Mouse (Mus musculus): Measurements from ENCODE around the gene Gm10961. TPM values are rescaled to one million over a fixed set of nuclear protein-coding genes. Genes with fewer than 3 reads are reported as not detected.
"Not testable (repeated sequence)": the region's sequence is repeated elsewhere in the genome, so short reads cannot be mapped to it uniquely, and the experiment has no call there.

Gene Gm10961
- polyA plus RNA-seq, 1 experiment from 2014 or later, result not detected

DNA sequence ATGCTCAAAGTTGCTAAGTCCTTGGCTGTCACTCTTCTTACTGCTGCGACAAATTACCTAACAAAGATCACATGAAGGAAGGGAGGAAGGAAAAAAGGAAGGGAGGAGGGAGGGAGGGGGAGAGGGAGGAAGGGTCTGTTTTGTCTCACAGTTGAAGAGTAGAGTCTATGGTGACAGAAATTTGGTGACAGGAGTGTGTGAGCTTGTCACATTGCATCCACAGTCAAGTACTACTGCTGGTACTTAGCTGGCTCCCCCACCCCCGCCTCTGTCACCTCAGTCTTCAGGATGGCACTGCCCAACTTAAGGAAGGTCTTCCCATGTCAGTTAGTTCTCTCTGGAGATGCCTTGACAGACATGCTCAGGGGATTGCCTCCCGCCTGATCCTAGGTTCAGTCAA lies 5.1 kb downstream of the Gm10961 start:
- Histone ChIP-seq H3K9me3 (no peaks in the 10 kb centered on the region), H3K36me3 (no peaks in the 10 kb centered on the region), H3K4me2 (no peak overlapping the region), H3K4me3 (no peak overlapping the region), H3K27ac (replicated peaks) (no peak overlapping the region), H3K27me3 (replicated peaks) (no peaks in the 10 kb centered on the region), H3K4me1 (0 out of 2 replicates have a peak, but pooled peaks cover 3% of the 10 kb centered on the region), H3K9ac (no peak overlapping the region)
- WGBS, result 47% methylated on average over 3 of the region's 3 CpGs
- ATAC-seq (ENCODE audit: extremely low read depth, insufficient number of reproducible peaks, low FRiP score, low TSS enrichment), result no peak

DNA sequence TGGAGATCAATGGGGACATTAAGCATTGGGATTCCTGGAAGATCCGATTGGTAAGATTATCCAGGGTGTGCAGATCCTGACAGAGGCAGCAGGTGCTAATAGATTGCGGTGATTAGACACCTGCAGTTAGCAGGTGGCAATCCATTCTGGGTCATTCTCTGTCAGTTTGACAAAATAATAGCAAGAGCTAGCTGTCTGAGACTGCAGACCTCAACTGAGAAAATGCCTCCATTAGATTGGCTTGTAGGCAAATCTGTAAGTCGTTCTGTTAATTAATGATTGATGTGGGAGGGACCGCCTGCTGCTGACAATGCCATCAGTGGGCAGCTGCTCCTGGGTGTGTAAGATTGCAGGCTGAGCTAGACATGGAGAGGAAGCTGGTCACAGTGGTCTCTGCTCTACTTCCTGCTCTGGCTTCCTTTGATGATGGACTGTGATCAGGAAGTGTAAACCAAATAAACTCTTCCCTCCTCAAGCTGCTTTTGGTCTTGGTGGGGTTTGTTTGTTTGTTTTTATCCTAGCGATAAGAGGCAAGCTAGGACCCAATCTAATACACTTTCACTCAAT lies 6.6 kb downstream of the Gm10961 start:
- ATAC-seq (ENCODE audit: extremely low read depth, insufficient number of reproducible peaks, low FRiP score, low TSS enrichment), result no peak
- WGBS, result 59% methylated on average over 5 of the region's 5 CpGs
- H3K4me2 ChIP-seq, result no peak overlapping the region
- H3K4me3 ChIP-seq, result no peak overlapping the region
- H3K9ac ChIP-seq, result no peak overlapping the region
- H3K4me1 ChIP-seq, result no peaks in the 10 kb centered on the region
- no peak overlapping the region for H3K27ac ChIP-seq (replicated peaks)
- no peaks in the 10 kb centered on the region for H3K27me3 ChIP-seq (replicated peaks)
- H3K9me3 ChIP-seq, result no peaks in the 10 kb centered on the region
- no peaks in the 10 kb centered on the region for H3K36me3 ChIP-seq

DNA sequence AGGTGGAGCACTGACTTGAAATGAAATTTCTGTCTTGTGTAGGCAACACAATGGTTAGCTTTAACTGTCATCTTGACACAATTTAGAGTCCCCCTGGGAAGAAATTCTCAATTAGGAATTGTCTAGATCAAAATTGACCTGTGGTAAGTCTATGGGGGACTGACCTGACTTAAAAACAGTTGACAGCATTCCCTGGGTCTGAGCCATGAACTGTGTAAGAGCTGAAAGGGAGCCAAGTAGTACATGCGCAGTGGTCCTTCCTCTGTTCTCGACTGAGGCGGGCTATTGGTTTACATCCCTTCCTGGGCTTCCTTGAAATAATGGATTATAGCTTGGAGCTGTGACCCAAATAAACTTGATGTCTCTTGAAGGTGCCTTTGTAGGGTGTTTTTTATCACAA lies 15.8 kb downstream of the Gm10961 start:
- Histone ChIP-seq H3K36me3 (no peaks in the 10 kb centered on the region), H3K4me3 (no peak overlapping the region), H3K4me1 (no peaks in the 10 kb centered on the region), H3K4me2 (no peak overlapping the region), H3K9ac (no peak overlapping the region), H3K27me3 (replicated peaks) (no peaks in the 10 kb centered on the region), H3K27ac (replicated peaks) (no peak overlapping the region), H3K9me3 (no peaks in the 10 kb centered on the region)
- WGBS, result 81% methylated on average over 3 of the region's 3 CpGs
- no peak for ATAC-seq (ENCODE audit: extremely low read depth, insufficient number of reproducible peaks, low FRiP score, low TSS enrichment)

DNA sequence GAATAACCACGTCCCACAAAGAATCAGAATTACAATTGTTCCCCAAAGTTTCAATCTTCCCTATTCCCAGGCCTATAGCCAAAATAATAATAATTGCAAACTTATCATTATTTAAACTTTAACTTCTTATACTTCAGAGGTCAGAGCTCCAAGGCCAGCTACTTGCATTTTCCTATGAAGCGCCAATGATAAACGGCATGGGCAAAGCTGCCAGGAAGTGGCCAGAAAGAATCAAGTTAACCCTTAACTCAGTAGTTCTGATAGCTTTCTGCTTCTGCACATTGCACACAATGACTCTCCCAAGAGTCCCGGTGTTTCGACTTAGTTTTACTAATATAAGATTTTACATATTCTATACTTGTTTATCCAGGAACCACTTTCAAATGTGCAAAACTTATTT lies 19.2 kb downstream of the Gm10961 start:
- H3K9me3 ChIP-seq; H3K4me3 ChIP-seq; H3K4me2 ChIP-seq; H3K27ac ChIP-seq (replicated peaks); H3K36me3 ChIP-seq; H3K9ac ChIP-seq; ATAC-seq (ENCODE audit: extremely low read depth, insufficient number of reproducible peaks, low FRiP score, low TSS enrichment); H3K27me3 ChIP-seq (replicated peaks); H3K4me1 ChIP-seq: not testable (repeated sequence)
- 62% methylated on average over 5 of the region's 5 CpGs for WGBS

DNA sequence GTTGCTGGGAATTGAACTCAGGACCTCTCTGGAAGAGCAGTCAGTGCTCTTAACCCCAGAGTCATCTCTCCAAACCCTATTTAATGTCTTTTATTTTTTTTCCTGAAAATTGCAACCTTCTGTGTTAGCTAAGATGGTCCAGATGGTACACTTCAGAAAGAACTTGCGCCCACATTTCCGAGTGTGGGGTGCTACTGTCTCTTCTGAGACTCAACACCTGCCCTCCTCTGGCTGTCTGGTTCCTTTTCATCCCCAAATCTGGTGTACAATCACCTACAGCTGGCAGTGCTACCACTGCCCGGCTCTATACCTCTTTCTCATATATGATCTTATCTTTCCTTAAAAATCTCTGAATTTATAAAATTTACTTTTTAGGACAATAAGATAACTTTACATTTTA lies 21.8 kb downstream of the Gm10961 start:
- Histone ChIP-seq H3K9ac (no peak overlapping the region), H3K27me3 (replicated peaks) (no peaks in the 10 kb centered on the region), H3K27ac (replicated peaks) (no peak overlapping the region), H3K4me2 (no peak overlapping the region), H3K4me3 (no peak overlapping the region), H3K36me3 (peaks cover 4% of the 10 kb centered on the region; the same call in 1 of the 2 replicates), H3K4me1 (peaks cover 2% of the 10 kb centered on the region; the same call in 1 of the 2 replicates), H3K9me3 (no peaks in the 10 kb centered on the region)
- WGBS, result 91% methylated on average over 3 of the region's 3 CpGs
- ATAC-seq (ENCODE audit: extremely low read depth, insufficient number of reproducible peaks, low FRiP score, low TSS enrichment), result no peak

DNA sequence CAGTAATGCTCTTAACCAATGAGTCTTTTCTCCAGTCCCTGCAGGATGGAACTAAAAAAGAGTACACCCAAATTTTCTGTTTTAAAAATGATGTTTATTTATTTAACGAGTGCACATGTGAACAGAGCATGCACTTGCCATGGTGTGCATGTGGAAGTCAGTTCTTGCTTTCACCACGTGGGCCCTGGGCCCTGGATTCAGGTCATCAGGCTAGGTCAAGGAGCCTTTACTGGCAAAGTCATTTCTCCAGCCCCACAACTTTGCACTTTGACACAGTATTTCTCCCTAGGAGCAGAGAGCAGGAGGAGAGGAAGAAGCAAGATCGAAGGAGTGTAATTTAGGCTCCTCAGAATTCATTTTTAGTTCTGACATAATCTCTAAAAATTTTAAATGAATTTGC lies 23.7 kb downstream of the Gm10961 start:
- 80% methylated on average over 3 of the region's 3 CpGs for WGBS
- Histone ChIP-seq H3K36me3 (peaks cover 20% of the 10 kb centered on the region), H3K4me2 (no peak overlapping the region), H3K27ac (replicated peaks) (no peak overlapping the region), H3K9me3 (no peaks in the 10 kb centered on the region), H3K4me1 (peaks cover 2% of the 10 kb centered on the region; the same call in 1 of the 2 replicates), H3K9ac (no peak overlapping the region), H3K27me3 (replicated peaks) (no peaks in the 10 kb centered on the region), H3K4me3 (no peak overlapping the region)
- ATAC-seq (ENCODE audit: extremely low read depth, insufficient number of reproducible peaks, low FRiP score, low TSS enrichment), result no peak

DNA sequence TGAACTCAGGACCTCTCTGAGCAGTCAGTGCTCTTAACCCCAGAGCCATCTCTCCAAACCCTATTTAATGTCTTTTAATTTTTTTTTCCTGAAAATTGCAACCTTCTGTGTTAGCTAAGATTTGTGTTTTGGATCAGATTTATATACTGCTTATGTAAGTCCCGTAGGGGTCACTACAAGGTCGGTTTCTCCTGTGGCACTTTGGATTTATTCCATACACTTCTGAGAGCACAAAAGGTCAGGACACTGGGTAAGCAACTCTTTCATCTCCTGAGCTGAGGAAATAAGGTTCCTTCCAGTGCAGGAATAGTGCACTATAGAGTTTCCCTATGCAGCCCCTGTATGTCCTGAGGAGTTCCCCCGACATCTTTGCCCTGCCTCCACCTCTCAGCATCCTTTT lies 24.4 kb downstream of the Gm10961 start:
- Histone ChIP-seq H3K4me3 (no peak overlapping the region), H3K9ac (no peak overlapping the region), H3K4me2 (no peak overlapping the region), H3K36me3 (peaks cover 26% of the 10 kb centered on the region), H3K27ac (replicated peaks) (no peak overlapping the region), H3K27me3 (replicated peaks) (no peaks in the 10 kb centered on the region), H3K4me1 (peaks cover 2% of the 10 kb centered on the region; the same call in 1 of the 2 replicates), H3K9me3 (no peaks in the 10 kb centered on the region)
- no peak for ATAC-seq (ENCODE audit: extremely low read depth, insufficient number of reproducible peaks, low FRiP score, low TSS enrichment)
- 82% methylated on average over 3 of the region's 3 CpGs for WGBS

DNA sequence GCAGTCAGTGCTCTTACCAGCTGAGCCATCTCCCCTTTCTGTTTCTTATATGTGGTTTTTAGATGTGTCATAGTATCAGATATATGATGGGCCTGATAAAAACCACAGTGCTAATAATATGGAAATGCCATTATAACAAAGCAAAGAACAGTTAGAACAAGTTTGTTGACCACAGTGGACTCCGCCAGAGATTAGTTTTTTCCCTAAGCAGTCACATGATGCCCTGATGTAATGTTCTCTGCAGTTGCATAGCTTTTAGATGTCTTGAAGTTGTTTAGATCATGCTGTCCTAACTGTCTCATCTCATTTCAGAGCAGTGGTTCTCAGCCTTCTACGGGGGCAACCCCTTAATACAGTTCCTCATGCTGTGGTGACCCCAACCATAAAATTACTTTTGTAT lies 25.0 kb downstream of the Gm10961 start:
- H3K27ac ChIP-seq (replicated peaks), result no peak overlapping the region
- H3K9me3 ChIP-seq, result no peaks in the 10 kb centered on the region
- peaks cover 2% of the 10 kb centered on the region; the same call in 1 of the 2 replicates for H3K4me1 ChIP-seq
- H3K27me3 ChIP-seq (replicated peaks), result no peaks in the 10 kb centered on the region
- H3K36me3 ChIP-seq, result peaks cover 33% of the 10 kb centered on the region
- no peak overlapping the region for H3K4me3 ChIP-seq
- 87% methylated on average over 2 of the region's 2 CpGs for WGBS
- no peak overlapping the region for H3K9ac ChIP-seq
- no peak for ATAC-seq (ENCODE audit: extremely low read depth, insufficient number of reproducible peaks, low FRiP score, low TSS enrichment)
- no peak overlapping the region for H3K4me2 ChIP-seq

DNA sequence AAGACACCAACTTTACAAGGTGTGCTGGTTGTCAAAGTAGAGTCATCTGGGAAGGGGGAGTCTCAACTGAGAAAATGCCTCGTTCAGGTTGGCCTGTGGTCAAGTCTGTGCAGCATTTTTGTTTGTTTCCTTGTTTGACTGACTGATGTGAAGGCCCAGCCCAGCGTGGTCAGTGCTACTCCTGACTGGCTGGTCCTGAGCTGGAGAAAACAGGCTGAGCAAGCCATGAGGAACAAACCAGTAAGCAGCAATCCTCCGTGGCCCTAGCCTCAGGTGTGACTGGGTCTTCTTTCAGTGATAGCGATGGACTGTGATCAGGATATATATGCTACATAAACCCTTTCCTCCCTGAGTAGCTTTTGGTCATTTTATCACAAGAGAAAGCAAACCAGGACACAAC lies 25.8 kb downstream of the Gm10961 start:
- H3K4me1 ChIP-seq, result peaks cover 2% of the 10 kb centered on the region; the same call in 1 of the 2 replicates
- ATAC-seq (ENCODE audit: extremely low read depth, insufficient number of reproducible peaks, low FRiP score, low TSS enrichment), result no peak
- H3K9ac ChIP-seq, result no peak overlapping the region
- 73% methylated on average over 4 of the region's 4 CpGs for WGBS
- H3K4me3 ChIP-seq, result no peak overlapping the region
- peaks cover 39% of the 10 kb centered on the region for H3K36me3 ChIP-seq
- no peak overlapping the region for H3K4me2 ChIP-seq
- H3K9me3 ChIP-seq, result no peaks in the 10 kb centered on the region
- H3K27me3 ChIP-seq (replicated peaks), result no peaks in the 10 kb centered on the region
- H3K27ac ChIP-seq (replicated peaks), result no peak overlapping the region

DNA sequence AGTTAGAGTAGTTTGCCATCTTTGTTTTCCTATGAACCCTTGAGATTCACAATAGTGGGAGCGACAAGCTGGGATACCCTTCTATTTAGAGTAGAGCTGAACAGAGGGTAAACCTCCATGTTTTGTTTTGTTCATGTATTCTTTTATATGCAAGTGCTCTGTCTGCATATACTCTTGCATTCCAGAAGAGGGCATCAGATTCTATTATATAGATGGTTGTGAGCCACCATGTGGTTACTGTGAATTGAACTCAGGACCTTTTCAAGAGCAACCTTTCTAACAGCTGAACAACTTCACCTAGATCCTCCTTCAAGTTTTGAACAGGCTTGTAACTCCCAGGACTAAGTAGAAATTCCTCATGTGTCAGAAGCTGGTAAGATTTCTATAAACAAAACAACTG lies 27.9 kb downstream of the Gm10961 start:
- no peak overlapping the region for H3K4me2 ChIP-seq
- 90% methylated on average over 1 of the region's 1 CpGs for WGBS
- no peaks in the 10 kb centered on the region for H3K9me3 ChIP-seq
- no peak overlapping the region for H3K9ac ChIP-seq
- no peak overlapping the region for H3K27ac ChIP-seq (replicated peaks)
- H3K4me3 ChIP-seq, result no peak overlapping the region
- H3K4me1 ChIP-seq, result peaks cover 2% of the 10 kb centered on the region; the same call in 1 of the 2 replicates
- no peaks in the 10 kb centered on the region for H3K27me3 ChIP-seq (replicated peaks)
- ATAC-seq (ENCODE audit: extremely low read depth, insufficient number of reproducible peaks, low FRiP score, low TSS enrichment), result no peak
- H3K36me3 ChIP-seq, result peaks cover 59% of the 10 kb centered on the region

DNA sequence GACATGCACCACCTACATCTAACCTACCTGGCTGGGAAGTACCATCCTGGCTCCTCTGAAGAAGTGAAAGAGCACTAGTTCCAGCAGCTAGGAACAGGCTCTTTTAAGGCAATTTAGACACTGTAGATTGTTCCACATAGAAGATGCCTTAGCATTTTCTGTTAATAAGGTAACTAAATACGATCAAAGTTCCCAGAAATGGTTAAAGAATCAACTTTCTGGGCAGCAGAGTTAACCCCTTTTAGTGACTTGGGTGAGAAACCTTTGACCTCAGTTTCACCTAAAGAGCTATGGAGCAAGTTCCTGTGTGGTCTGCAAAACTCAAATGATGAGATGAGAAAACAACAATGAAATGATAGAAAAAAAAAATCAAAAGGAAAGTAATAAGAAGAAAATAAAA lies 33.5 kb downstream of the Gm10961 start:
- no peak for ATAC-seq (ENCODE audit: extremely low read depth, insufficient number of reproducible peaks, low FRiP score, low TSS enrichment)
- H3K36me3 ChIP-seq, result peaks cover 98% of the 10 kb centered on the region

DNA sequence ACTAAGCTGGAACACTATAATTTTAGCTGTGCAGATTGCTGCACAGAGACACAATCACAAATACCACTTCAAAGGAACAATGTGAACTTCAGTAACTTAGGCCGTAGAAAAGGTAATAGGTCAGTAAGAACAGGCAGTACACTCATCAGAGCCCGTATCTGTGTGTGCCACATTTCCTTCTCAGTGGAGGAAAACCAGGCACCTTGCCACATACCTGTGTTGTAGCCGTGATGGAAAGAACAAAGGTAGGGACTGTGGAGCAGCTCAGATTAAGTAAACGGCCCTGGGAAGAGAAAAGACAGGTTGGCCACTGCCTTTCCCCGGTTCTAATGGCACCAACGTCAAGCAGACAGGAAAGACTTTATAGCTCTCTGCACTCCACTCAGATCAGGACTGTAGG lies 36.3 kb downstream of the Gm10961 start:
- H3K4me1 ChIP-seq, result no peaks in the 10 kb centered on the region
- WGBS, result 75% methylated on average over 6 of the region's 6 CpGs

More for the DNA sequence above, 33.5 kb downstream of the Gm10961 start:
- Histone ChIP-seq H3K4me3 (no peak overlapping the region), H3K9ac (no peak overlapping the region), H3K9me3 (no peaks in the 10 kb centered on the region), H3K4me2 (no peak overlapping the region), H3K27ac (replicated peaks) (no peak overlapping the region), H3K27me3 (replicated peaks) (no peaks in the 10 kb centered on the region), H3K4me1 (no peaks in the 10 kb centered on the region)
- 88% methylated on average over 1 of the region's 1 CpGs for WGBS

More for the DNA sequence above, 36.3 kb downstream of the Gm10961 start:
- H3K9ac ChIP-seq, result no peak overlapping the region
- H3K9me3 ChIP-seq, result no peaks in the 10 kb centered on the region
- no peak for ATAC-seq (ENCODE audit: extremely low read depth, insufficient number of reproducible peaks, low FRiP score, low TSS enrichment)
- H3K27ac ChIP-seq (replicated peaks), result no peak overlapping the region
- no peak overlapping the region for H3K4me2 ChIP-seq
- H3K27me3 ChIP-seq (replicated peaks), result no peaks in the 10 kb centered on the region
- H3K4me3 ChIP-seq, result no peak overlapping the region
- H3K36me3 ChIP-seq, result peaks cover 95% of the 10 kb centered on the region
